Mouse (Mus musculus): ENCODE results near the gene Kmt2c. TPM values are rescaled to one million over a fixed set of nuclear protein-coding genes. Genes with fewer than 3 reads are reported as not detected.
"Not testable (repeated sequence)": the region's sequence is repeated elsewhere in the genome, so short reads cannot be mapped to it uniquely, and the experiment has no call there.

The Kmt2c gene
- polyA plus RNA-seq, 1 experiment from 2014 or later, result 22.4 TPM

GRCm38 (mm10) chr5:25499423-25500398 is 1.1 kb upstream of the Kmt2c start:
- Histone ChIP-seq H3K4me1 (peaks cover 10% of the 10 kb centered on the region), H3K9ac (peak overlapping the region; percentile 82), H3K27me3 (replicated peaks) (no peaks in the 10 kb centered on the region), H3K27ac (peak overlapping the region; percentile 99), H3K4me3 (peak overlapping the region; percentile 94), H3K9me3 (no peaks in the 10 kb centered on the region), H3K4me2 (replicated peaks) (peak overlapping the region; percentile 76), H3K36me3 (no peaks in the 10 kb centered on the region)
- WGBS, result under 1% methylated on average over 88 of the region's 90 CpGs
- ATAC-seq (ENCODE audit: low FRiP score, low read depth), result peak; percentile 89

GRCm38 (mm10) chr5:25498821-25499422 is 339 bp upstream of the Kmt2c start:
- Histone ChIP-seq H3K9me3 (no peaks in the 10 kb centered on the region), H3K4me2 (replicated peaks) (peak overlapping the region; percentile 76), H3K27ac (peak overlapping the region; percentile 99), H3K27me3 (replicated peaks) (no peaks in the 10 kb centered on the region), H3K9ac (peak overlapping the region; percentile 82), H3K4me3 (peak overlapping the region; percentile 94), H3K36me3 (no peaks in the 10 kb centered on the region), H3K4me1 (peaks cover 10% of the 10 kb centered on the region)
- WGBS, result 2% methylated on average over 49 of the region's 87 CpGs
- ATAC-seq (ENCODE audit: low FRiP score, low read depth), result peak; percentile 87

- H3K4me3 ChIP-seq, result peak overlapping the region; percentile 94
These were observed 750 bp downstream of the Kmt2c start for GRCm38 (mm10) chr5:25497720-25498345.

GRCm38 (mm10) chr5:25497369-25497719 is 1.2 kb downstream of the Kmt2c start:
- ATAC-seq (ENCODE audit: low FRiP score, low read depth), result no peak
- Histone ChIP-seq H3K4me3 (peak overlapping the region; percentile 94), H3K36me3 (no peaks in the 10 kb centered on the region), H3K27ac (peak overlapping the region; percentile 98; the same call in 1 of the 2 replicates), H3K4me2 (replicated peaks) (peak overlapping the region; percentile 91), H3K9ac (peak overlapping the region; percentile 91), H3K27me3 (replicated peaks) (no peaks in the 10 kb centered on the region), H3K4me1 (peaks cover 10% of the 10 kb centered on the region), H3K9me3 (no peaks in the 10 kb centered on the region)
- WGBS, result under 1% methylated on average over 10 of the region's 10 CpGs

More at GRCm38 (mm10) chr5:25497720-25498345, 750 bp downstream of the Kmt2c start:
- H3K4me1 ChIP-seq, result peaks cover 10% of the 10 kb centered on the region
- no peaks in the 10 kb centered on the region for H3K9me3 ChIP-seq
- peak; percentile 17 for ATAC-seq (ENCODE audit: low FRiP score, low read depth)
- H3K27me3 ChIP-seq (replicated peaks), result no peaks in the 10 kb centered on the region
- H3K9ac ChIP-seq, result peak overlapping the region; percentile 91
- WGBS, result under 1% methylated on average over 78 of the region's 78 CpGs
- peak overlapping the region; percentile 91 for H3K4me2 ChIP-seq (replicated peaks)
- no peaks in the 10 kb centered on the region for H3K36me3 ChIP-seq
- H3K27ac ChIP-seq, result peak overlapping the region; percentile 98

GRCm38 (mm10) chr5:25496652-25497051 is 1.9 kb downstream of the Kmt2c start:
- Histone ChIP-seq H3K27ac (no peak overlapping the region), H3K36me3 (no peaks in the 10 kb centered on the region), H3K4me3 (peak overlapping the region; percentile 94), H3K9me3 (no peaks in the 10 kb centered on the region), H3K27me3 (replicated peaks) (no peaks in the 10 kb centered on the region), H3K9ac (no peak overlapping the region), H3K4me2 (replicated peaks) (peak overlapping the region; percentile 91), H3K4me1 (peaks cover 10% of the 10 kb centered on the region)
- WGBS, result 51% methylated on average over 2 of the region's 2 CpGs
- ATAC-seq (ENCODE audit: low FRiP score, low read depth), result no peak

- H3K36me3 ChIP-seq, result no peaks in the 10 kb centered on the region
- ATAC-seq (ENCODE audit: low FRiP score, low read depth), result no peak
- no peaks in the 10 kb centered on the region for H3K4me1 ChIP-seq
- no peak overlapping the region for H3K27ac ChIP-seq
- H3K9ac ChIP-seq, result no peak overlapping the region
- no peaks in the 10 kb centered on the region for H3K27me3 ChIP-seq (replicated peaks)
- no peak overlapping the region for H3K4me3 ChIP-seq
- no peaks in the 10 kb centered on the region for H3K9me3 ChIP-seq
- no peak overlapping the region for H3K4me2 ChIP-seq (replicated peaks)
These were observed 19.7 kb downstream of the Kmt2c start for GRCm38 (mm10) chr5:25478863-25479262.

GRCm38 (mm10) chr5:25475789-25476188 is 22.8 kb downstream of the Kmt2c start:
- no peaks in the 10 kb centered on the region for H3K4me1 ChIP-seq
- no peak overlapping the region for H3K4me2 ChIP-seq (replicated peaks)
- no peak overlapping the region for H3K9ac ChIP-seq
- 86% methylated on average over 2 of the region's 2 CpGs for WGBS
- no peaks in the 10 kb centered on the region for H3K9me3 ChIP-seq
- ATAC-seq (ENCODE audit: low FRiP score, low read depth), result no peak
- no peak overlapping the region for H3K27ac ChIP-seq
- H3K4me3 ChIP-seq, result no peak overlapping the region
- no peaks in the 10 kb centered on the region for H3K27me3 ChIP-seq (replicated peaks)
- no peaks in the 10 kb centered on the region for H3K36me3 ChIP-seq

- Histone ChIP-seq H3K4me1 (no peaks in the 10 kb centered on the region), H3K4me2 (replicated peaks) (peak overlapping the region; percentile 55), H3K36me3 (no peaks in the 10 kb centered on the region), H3K27ac (no peak overlapping the region), H3K27me3 (replicated peaks) (no peaks in the 10 kb centered on the region), H3K9ac (no peak overlapping the region), H3K9me3 (no peaks in the 10 kb centered on the region), H3K4me3 (peak overlapping the region; percentile 27; the same call in 1 of the 2 replicates)
- ATAC-seq (ENCODE audit: low FRiP score, low read depth), result no peak
- 4% methylated on average over 6 of the region's 6 CpGs for WGBS
These were observed 26.5 kb downstream of the Kmt2c start for GRCm38 (mm10) chr5:25472070-25472469.

- Histone ChIP-seq H3K27me3 (replicated peaks) (no peaks in the 10 kb centered on the region), H3K36me3 (no peaks in the 10 kb centered on the region), H3K4me3 (no peak overlapping the region), H3K27ac (no peak overlapping the region), H3K4me2 (replicated peaks) (no peak overlapping the region), H3K9ac (no peak overlapping the region), H3K4me1 (no peaks in the 10 kb centered on the region), H3K9me3 (no peaks in the 10 kb centered on the region)
- 96% methylated on average over 1 of the region's 1 CpGs for WGBS
- no peak for ATAC-seq (ENCODE audit: low FRiP score, low read depth)
These were observed 36.6 kb downstream of the Kmt2c start for GRCm38 (mm10) chr5:25461956-25462355.

GRCm38 (mm10) chr5:25455432-25455831 is 43.2 kb downstream of the Kmt2c start:
- H3K4me2 ChIP-seq (replicated peaks); H3K4me3 ChIP-seq; H3K4me1 ChIP-seq; ATAC-seq (ENCODE audit: low FRiP score, low read depth); H3K9ac ChIP-seq; H3K36me3 ChIP-seq; H3K27ac ChIP-seq; H3K27me3 ChIP-seq (replicated peaks); H3K9me3 ChIP-seq: not testable (repeated sequence)

- Histone ChIP-seq H3K27me3 (replicated peaks) (no peaks in the 10 kb centered on the region), H3K27ac (no peak overlapping the region), H3K4me1 (no peaks in the 10 kb centered on the region), H3K4me3 (no peak overlapping the region), H3K9ac (no peak overlapping the region), H3K4me2 (replicated peaks) (no peak overlapping the region), H3K36me3 (no peaks in the 10 kb centered on the region), H3K9me3 (no peaks in the 10 kb centered on the region)
- 91% methylated on average over 2 of the region's 2 CpGs for WGBS
- ATAC-seq (ENCODE audit: low FRiP score, low read depth), result no peak
These were observed 45.9 kb downstream of the Kmt2c start for GRCm38 (mm10) chr5:25452691-25453090.

GRCm38 (mm10) chr5:25437508-25437907 is 61.1 kb downstream of the Kmt2c start:
- Histone ChIP-seq H3K27me3 (replicated peaks) (no peaks in the 10 kb centered on the region), H3K4me2 (replicated peaks) (no peak overlapping the region), H3K9me3 (no peaks in the 10 kb centered on the region), H3K4me1 (no peaks in the 10 kb centered on the region), H3K36me3 (no peaks in the 10 kb centered on the region), H3K4me3 (no peak overlapping the region), H3K27ac (no peak overlapping the region), H3K9ac (no peak overlapping the region)
- ATAC-seq (ENCODE audit: low FRiP score, low read depth), result no peak
- WGBS, result 87% methylated on average over 1 of the region's 1 CpGs
